Mouse (Mus musculus): ENCODE measurements around the gene Zfpm1.
"Not testable (repeated sequence)": the region's sequence is repeated elsewhere in the genome, so short reads cannot be mapped to it uniquely, and the experiment has no call there.

Zfpm1 gene

DNA sequence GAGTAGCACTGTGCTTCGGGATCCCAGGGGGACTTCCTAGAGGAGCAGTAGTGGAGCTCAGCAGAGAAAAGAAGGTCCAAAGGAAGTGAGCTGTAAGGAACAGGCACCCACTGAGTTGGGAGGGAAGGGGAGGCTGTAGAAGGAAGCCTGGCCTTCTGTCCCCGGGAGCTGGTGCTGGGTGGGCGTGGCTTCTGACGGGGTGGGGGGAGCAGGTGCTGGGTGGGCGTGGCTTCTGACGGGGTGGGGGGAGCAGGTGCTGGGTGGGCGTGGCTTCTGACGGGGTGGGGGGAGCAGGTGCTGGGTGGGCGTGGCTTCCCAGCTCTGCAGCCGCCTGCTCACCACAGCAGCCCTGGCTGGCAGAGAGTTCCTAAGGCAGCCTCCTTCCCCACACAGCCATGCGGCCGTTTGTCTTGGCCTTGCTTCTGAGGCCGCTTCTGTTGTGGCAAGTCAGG, 42.0 kb downstream of the Zfpm1 start:
- DNase-seq (ENCODE audit: low spot score in 2 of 2): not testable (repeated sequence)

DNA sequence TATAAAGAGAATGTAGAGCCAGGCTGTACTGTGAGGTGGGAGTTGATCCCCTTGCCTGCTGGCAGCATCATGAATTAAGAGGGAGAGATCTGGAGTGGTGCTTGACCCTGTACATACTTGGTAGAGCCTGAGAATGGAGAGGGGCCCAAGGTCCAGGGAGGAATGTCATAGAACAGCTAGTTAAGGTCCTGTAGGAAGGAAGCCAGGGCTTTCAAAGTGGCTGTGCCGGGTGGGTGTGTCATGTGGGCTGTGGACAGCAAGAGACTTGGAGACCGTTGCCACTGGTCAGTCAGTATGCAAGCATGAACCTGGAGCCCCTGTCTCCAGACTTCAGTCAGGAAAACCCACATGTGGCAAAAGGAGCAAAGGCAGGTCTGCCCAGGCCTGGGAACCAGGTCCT, 43.3 kb downstream of the Zfpm1 start:
- no peak for DNase-seq (ENCODE audit: low spot score in 2 of 2)

DNA sequence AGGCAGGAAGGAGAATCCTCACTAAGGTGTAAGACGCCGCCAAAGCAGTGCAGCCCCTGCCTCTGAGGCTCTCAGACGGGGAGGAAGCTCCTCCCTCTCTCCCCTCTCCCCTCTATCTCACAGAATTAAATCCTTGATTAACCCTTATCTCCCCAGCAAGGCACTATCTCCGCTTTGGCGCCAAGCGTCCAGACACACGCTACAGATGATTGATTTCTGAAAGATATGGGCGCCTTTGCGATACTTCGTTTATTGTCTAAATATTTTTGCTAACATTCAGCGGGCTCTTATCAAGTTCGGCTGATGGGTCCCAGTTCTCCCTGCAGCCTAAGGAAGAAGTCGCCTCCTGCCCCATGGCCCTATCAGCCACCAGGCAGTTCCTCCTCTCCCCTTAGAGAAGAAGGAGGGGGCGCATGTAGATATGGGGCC, 44.2 kb downstream of the Zfpm1 start:
- no peak for DNase-seq (ENCODE audit: low spot score in 2 of 2)

DNA sequence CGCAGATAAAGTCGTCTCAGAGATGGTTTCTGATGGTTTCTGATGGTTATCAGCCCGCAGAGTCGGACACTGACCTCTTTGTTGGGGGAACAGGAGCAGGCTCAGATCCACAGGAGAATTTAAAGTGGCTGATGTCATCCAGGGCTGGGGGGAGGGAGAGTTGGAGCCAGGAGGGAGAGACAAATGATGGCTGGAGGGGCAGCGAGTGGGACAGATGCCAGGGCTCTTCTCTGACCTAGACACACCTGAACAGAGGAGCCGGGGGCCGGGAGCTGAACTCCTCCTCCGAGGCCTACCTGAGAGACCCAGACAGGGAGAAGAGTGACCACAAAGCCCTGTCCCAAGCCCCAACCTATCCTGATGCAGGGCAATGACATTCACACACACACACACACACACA, 47.1 kb downstream of the Zfpm1 start:
- no peak for DNase-seq (ENCODE audit: low spot score in 2 of 2)

DNA sequence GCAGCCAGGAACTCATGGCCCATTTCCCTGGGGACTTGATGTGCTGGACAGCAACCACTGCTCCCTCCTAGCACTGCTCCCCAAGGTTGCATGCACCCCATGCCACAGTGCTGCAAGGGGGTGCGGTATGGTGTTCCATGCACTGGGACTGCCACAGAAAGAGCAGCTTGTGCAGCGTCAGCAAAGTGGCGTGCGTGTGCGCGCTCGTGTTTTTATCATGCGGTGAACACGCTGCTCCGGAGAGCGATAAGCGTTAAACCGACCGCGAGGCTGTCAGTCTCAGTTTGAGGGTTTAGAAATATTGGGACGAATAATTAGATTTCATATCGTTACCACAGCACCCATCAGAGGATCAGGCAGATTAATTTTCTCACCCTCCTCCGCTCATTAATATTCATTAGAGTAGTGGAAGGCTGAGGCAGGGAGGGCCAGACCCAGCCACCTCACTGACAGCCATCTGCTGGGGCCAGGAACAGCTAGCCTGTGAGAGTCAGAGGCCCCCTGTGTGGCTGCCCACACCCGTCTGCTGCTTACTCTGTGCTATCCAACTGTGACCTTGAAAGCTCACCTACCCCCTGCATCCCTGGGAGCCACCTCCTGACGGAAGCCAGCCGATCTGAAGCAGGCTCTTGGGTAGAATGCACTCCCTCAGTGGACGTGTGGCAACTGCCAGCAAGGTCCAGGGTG, 47.8 kb downstream of the Zfpm1 start:
- DNase-seq (ENCODE audit: low spot score in 2 of 2): no peak

DNA sequence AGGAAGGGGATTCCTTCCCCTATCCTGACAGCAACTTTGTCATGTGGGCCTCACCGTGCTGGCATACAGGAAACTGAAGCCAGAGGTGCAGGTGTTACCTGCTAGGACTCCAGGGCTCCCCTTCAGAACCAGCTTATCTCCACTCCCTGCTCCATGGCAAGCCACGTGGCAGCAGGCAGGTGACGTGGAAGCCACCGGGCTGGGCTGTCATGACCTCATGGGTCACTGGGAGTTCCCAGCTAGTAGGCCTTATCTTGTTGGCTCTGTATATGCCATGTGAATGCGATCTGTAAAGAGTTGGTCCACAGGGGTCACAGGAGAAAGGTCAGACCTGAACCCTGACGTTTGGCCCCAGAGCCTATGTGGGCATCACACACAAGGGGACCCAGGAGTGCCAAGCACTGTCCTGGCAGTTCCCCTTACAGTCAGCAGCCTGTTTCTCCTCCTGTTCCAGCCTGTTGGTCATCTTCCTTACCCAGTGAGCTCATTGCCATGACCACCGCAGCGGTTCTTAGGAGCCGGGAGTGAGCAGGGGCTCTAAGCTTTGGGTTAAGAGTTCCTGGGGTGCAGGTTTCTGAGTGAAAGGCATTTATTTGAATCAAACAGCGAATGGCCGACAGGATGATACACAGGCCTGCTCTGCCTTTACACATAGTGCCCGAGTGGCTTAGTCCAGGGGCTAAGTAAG, 48.6 kb downstream of the Zfpm1 start:
- no peak for DNase-seq (ENCODE audit: low spot score in 2 of 2)

DNA sequence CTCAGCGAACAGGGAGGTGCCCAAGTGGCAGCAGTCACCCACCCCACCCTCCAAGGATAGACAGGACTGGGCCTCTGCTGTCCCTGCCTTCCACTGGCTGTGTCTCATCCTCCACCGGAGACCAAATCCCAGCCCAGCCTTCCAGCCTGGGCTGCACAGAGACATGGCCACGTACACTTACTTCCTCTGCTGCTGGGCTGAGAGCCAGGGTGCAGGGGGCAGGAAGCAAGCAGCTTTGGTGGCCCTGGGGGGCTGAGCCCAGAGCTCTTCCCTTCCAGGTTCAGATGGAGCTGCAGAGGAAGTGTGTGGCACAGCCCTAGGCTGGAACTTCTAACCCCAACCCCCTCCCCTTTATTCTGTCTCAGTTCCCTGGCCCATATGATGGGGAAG, 49.2 kb downstream of the Zfpm1 start:
- peak; percentile 68 to 81 for DNase-seq (ENCODE audit: low spot score in 2 of 2)

DNA sequence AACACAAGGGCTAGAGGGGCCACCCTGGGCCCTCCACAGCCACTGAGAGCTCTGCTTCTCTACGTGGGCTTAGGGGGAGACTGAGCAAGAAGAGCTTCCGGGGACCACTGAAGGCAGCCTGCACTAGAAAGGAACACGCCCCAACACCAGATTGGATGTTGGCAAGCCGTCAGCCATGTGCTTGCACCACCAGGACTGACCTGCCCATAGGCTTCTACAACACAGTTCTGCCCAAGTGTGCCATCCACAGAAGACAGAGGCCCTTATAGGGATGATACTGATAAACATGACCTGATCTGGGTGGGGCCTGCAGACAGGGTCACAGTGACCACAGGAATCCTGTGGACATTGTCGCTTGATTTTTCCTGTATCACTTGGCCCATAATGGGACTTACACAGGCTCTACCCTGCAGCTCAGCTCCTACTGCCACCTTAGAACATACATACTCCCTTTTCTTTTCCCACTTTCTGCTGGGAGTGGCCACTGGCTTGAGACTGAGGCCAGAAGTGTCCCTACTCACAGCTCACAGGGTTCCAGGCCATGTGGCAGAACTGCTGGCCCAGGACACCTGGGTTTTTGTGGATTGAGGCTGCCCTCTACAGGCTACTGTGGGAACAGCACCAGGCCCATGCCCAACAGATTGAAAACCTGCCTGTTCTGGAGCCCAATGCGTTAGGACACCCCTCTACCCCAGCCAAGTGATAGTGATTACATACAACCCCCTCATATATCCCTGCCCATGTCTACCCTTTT, 51.0 kb downstream of the Zfpm1 start:
- DNase-seq (ENCODE audit: low spot score in 2 of 2): peak; percentile 75 to 83

DNA sequence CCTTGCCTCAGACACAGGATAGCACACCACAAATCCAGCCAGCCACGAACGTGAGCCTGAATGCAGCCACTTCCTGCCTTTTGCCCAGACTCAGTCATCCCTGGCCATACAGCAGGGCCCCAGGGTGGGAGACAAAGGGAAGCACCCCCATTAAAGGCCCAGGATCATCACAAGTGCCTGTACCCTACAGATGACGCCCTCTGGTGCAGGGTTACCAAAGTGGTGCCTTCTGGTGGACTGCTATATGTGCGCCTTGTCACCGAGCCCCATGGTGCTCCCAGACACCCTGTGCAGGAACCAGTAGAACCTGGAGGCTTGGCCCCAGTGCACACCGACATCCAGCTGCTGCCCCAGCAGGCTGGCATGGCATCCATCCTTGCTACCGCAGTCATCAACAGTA, 51.6 kb downstream of the Zfpm1 start:
- DNase-seq (ENCODE audit: low spot score in 2 of 2): no peak

DNA sequence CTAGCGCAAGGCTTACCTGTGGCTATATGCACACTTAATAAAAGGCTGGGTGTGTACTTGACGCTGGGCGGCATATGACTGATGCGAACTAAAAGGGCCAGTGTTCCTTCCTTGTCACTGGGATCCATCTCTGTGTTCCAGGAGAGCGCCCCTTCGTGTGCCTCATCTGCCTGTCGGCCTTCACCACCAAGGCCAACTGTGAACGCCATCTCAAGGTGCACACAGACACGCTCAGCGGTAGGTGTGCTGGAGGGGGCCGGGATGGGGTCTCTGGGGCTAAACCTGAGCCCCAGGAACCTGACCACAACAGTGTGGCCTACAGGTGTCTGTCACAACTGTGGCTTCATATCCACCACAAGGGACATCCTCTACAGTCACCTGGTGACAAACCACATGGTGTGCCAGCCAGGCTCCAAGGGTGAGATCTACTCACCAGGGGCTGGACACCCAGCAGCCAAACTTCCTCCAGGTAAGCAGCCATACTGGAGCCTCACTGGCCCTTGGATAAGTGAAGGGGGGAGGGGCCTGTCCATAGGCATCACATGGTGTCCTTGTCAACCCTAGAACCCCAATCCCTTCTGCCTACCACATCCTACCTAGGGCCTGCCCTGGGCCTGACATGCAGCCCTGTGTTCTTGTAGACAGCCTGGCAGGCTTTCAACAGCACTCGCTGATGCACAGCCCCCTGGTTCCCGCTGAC, 53.0 kb downstream of the Zfpm1 start:
- DNase-seq (ENCODE audit: low spot score in 2 of 2): no peak

DNA sequence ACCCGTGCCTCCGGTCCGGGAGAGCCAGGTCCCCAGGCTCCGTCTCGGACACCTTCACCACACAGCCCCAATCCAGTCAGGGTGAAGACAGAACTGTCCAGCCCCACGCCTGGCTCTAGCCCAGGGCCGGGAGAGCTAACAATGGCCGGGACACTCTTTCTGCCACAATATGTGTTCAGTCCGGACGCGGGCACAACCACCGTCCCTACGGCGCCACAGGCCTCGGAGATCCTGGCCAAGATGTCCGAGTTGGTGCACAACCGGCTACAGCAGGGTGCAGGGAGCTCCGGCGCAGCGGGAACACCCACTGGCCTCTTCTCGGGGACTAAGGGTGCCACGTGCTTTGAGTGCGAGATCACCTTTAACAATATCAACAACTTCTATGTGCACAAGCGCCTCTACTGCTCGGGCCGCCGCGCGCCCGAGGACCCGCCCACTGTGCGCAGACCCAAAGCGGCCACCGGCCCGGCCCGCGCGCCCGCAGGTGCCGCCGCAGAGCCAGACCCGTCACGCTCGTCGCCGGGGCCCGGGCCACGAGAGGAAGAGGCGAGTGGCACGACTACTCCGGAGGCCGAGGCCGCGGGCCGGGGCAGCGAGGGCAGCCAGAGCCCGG, 53.8 kb downstream of the Zfpm1 start:
- no peak for DNase-seq (ENCODE audit: low spot score in 2 of 2)

DNA sequence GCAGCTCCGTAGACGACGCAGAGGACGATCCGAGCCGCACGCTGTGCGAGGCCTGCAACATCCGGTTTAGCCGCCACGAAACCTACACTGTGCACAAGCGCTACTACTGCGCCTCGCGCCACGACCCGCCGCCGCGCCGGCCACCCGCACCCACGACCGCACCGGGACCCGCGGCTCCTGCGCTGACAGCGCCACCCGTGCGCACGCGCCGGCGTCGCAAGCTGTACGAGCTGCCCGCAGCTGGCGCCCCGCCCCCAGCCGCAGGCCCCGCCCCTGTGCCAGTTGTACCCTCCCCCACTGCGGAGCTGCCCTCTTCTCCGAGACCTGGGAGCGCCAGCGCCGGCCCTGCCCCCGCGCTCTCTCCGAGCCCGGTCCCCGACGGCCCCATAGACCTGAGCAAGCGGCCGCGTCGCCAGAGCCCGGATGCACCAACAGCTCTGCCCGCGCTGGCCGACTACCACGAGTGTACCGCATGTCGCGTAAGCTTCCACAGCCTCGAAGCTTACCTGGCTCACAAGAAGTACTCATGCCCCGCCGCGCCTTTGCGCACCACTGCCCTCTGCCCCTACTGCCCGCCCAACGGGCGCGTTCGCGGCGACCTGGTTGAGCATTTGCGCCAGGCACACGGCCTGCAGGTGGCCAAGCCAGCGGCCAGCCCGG, 54.4 kb downstream of the Zfpm1 start:
- DNase-seq (ENCODE audit: low spot score in 2 of 2): no peak

DNA sequence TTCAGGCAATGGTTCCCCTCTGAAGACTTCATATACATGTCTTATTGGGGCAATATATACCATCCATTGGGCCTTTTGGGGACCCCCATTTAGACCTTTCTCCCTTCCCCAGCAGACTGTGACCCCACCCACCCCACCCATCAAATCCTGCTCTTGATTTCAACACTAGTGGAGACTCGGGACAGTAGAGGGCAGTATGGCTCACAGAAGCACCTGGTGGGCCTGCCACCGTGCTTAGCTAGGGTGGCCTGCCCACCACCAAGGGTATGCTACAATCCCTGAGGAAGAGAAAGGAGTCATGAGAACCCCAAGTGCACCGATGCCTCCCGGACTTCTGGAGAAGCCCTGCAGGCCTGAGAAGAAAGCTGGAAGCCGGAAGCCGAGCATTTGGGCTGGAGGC, 56.9 kb downstream of the Zfpm1 start:
- DNase-seq (ENCODE audit: low spot score in 2 of 2): no peak

DNA sequence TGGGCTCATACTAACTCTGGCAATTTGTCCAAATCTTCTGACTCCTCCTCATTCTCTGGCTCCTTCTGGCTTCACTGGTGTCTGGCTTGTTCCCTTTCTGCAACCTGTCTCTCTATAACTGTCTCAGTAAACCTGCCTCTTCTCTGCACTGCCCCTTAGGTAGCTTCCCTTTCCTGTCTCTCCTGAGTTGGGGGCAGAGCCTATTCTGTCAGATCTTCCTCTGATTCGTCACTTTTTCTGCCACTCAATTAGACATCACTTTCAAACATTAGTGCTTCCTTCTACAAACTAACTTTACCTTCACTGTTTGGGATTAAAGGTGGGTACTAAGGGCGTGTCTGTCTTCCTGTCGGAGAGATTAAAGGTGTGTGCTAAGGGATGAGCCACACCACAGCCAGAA, 58.8 kb downstream of the Zfpm1 start:
- no peak for DNase-seq (ENCODE audit: low spot score in 2 of 2)

DNA sequence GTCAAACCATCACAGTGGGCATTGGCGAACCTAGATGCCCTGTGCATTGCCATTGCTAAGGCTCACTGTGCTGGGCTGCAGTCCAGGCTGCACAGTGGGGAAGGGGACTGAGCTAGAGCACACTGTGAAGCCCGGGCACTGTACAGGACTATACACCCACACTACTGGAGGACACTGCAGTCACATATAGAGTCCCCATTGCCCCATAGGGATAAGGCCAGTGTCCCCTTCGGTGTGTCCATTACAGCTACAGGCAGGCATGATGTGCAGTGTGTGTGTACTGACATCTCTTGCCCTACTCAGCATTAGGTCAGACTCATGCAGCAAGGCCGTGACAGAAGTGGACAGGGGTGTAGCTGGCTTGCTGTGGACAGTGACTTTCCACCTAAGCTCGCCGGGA, 59.8 kb downstream of the Zfpm1 start:
- no peak for DNase-seq (ENCODE audit: low spot score in 2 of 2)

DNA sequence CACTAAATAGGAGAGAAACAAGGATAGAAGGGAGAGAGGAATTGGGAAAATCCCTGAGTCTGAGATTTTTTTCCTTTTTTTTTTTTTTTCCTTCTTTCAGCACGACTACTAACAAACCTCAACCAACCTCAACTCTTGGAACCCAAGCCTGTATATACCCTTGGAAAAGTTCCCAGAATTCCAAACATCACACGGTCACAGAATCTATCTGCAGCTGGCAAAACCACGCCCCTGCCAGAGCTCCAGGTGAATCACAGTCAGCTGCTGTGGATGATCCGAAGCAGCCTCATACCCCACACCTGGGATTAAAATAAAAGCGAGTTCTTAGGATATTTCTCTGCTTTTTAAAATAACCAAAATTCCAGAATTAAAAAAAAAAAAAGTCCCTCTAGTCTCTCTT, 60.4 kb downstream of the Zfpm1 start:
- no peak for DNase-seq (ENCODE audit: low spot score in 2 of 2)

DNA sequence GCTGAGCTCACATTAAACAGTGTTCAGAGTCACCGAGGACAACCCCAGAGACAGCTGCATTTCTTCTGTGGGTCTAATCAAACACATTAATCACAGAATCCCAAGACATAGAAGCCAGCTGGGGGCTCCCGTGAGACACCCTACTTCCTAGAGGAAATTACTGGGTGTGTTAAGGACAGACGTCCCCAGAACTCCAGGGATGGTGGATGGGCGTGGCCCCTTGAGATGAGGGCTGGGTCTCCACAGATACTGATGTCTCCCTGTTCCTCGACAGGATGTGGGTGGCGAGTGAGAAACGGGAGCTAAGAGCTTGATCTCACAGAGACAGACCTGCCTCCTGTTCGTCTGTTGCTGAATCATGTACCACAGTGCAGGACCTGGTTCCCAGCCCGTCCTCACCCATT, 60.9 kb downstream of the Zfpm1 start:
- DNase-seq (ENCODE audit: low spot score in 2 of 2): peak; percentile 64 to 72

DNA sequence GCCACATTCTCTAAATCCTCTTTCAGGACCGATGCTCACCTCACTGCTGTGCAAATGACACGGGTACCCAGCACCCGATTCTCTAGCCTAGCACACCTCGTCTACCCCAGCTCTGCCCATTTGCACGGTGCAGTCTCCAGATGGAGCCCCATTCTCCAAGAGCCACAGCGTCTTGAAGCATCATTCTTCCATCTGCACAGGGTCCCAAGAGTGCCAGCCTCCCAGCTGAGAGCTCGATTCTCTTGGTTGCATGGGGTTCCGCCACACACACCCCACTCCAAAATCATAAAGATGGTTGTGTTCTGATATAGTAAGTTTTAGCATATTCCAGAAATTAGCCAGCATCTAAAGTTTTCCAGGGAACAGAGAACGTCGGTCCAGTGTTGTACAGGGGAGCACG, 61.4 kb downstream of the Zfpm1 start:
- DNase-seq (ENCODE audit: low spot score in 2 of 2): no peak

DNA sequence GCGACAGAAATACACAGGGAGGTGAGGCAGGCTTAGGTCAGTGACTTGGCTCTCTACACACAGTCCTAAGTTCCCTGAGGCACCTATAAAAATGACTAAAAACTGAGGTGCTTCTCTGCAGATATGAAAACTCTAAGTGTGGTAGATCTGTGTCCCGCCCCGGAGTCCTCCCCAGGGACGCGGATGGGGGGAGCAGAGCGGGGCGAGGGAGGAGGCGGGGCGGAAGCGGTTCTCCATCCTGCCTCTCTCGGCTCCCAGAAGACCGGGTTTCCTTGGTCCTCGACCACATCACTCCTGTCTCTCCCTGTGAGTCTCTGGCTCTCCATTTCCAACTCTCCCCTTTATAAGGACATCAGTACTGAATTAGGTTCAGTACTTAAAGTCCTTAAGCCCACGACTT, 61.8 kb downstream of the Zfpm1 start:
- peak in 1 of 2 experiments; percentile 49 for DNase-seq (ENCODE audit: low spot score in 2 of 2)

DNA sequence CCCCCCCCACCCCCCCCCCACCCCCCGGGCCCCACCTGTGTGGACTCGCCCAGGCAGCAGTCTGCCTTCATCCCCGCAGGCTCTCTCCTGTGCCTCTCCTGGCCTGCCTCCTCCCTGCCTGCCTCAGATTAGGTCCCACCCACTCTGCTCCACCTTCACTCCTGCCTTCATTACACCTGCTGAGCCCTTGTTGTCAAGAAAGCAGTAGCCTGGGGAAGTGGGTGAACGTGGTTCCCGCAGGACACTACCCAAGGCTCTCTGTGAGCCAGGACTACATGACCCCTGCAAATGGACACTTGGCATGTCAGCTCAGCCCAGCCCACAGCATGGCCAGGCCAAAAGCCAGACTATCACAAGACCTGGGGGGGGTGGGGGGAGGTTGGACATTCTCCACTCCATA, 62.3 kb downstream of the Zfpm1 start:
- no peak for DNase-seq (ENCODE audit: low spot score in 2 of 2)
